Mouse (Mus musculus) hindbrain, embryonic 13.5 days (tissue): ENCODE measurements at regions not wholly inside any gene's neighbourhood (a gene's known extent, or its start where the extent isn't known, plus 50 kb on each side); places are given as distances from the start of the nearest gene placed in this dataset.
A peak's percentile ranks its signal among the peaks of the same experiment; 100 is the strongest.

Source experiments
- ATAC-seq: fragments of 200-750 bp; cut with Nextera tagmentation; 2 replicates; pipeline ENCODE4 v1.8.0; 2017; ENCODE audit warnings: moderate TSS enrichment; ENCODE audit not compliant: low FRiP score
- H3K27ac ChIP-seq: fragments of 300-500 bp; sonication (generic); 2 replicates; pipeline ENCODE4 v1.5.1; 2015; ENCODE audit warnings: inconsistent platforms, mild to moderate bottlenecking, moderate library complexity
- H3K27me3 ChIP-seq: fragments of 300-500 bp; sonication (generic); 2 replicates; pipeline ENCODE4 v1.6.1; 2015; ENCODE audit warnings: mild to moderate bottlenecking, inconsistent platforms
- H3K36me3 ChIP-seq: fragments of 300-500 bp; sonication (generic); 2 replicates; pipeline ENCODE4 v1.6.1; 2015; ENCODE audit warnings: mild to moderate bottlenecking, inconsistent platforms
- H3K4me1 ChIP-seq: fragments of 300-500 bp; sonication (generic); replicated peaks from 2 replicates; pipeline ENCODE4 v1.6.1; 2015; ENCODE audit warnings: inconsistent platforms
- H3K4me2 ChIP-seq: fragments of 300-500 bp; sonication (generic); 2 replicates; pipeline ENCODE4 v1.6.1; 2015; ENCODE audit warnings: inconsistent platforms, mild to moderate bottlenecking, moderate library complexity
- H3K4me3 ChIP-seq: fragments of 300-500 bp; sonication (generic); 2 replicates; pipeline ENCODE4 v1.5.1; 2015; ENCODE audit warnings: mild to moderate bottlenecking, inconsistent platforms
- H3K9ac ChIP-seq: fragments of 300-500 bp; sonication (generic); 2 replicates; pipeline ENCODE4 v1.6.1; 2015; ENCODE audit warnings: mild to moderate bottlenecking, inconsistent platforms
- H3K9me3 ChIP-seq: fragments of 300-500 bp; sonication (generic); 2 replicates; pipeline ENCODE4 v1.6.1; 2016; ENCODE audit warnings: inconsistent platforms
- WGBS: fragments of 180-500 bp; shearing (Covaris S2); methylation state at CpG from one replicate; pipeline ENCODE4 v1.1.7; 2015; 5-methylcytosine and 5-hydroxymethylcytosine counted together

- H3K9me3 ChIP-seq, result no peaks in the 10 kb centered on the region
Observed at GRCm38 (mm10) chr11:57958233-57958632, 50.6 kb upstream of the Larp1 start.

GRCm38 (mm10) chr11:57956909-57957308, 52.0 kb upstream of the Larp1 start:
- WGBS, result 88% methylated on average over 9 of the region's 9 CpGs
- H3K9me3 ChIP-seq, result no peaks in the 10 kb centered on the region
- ATAC-seq, result no peak

More at GRCm38 (mm10) chr11:57958233-57958632, 50.6 kb upstream of the Larp1 start:
- ATAC-seq, result no peak
- Histone ChIP-seq H3K4me1 (peaks cover 12% of the 10 kb centered on the region), H3K9ac (no peak overlapping the region), H3K27ac (no peak overlapping the region), H3K4me3 (no peak overlapping the region), H3K4me2 (no peak overlapping the region), H3K27me3 (no peaks in the 10 kb centered on the region), H3K36me3 (no peaks in the 10 kb centered on the region)
- 78% methylated on average over 7 of the region's 7 CpGs for WGBS

GRCm38 (mm10) chr11:57956076-57956475, 52.8 kb upstream of the Larp1 start:
- H3K27me3 ChIP-seq, result no peaks in the 10 kb centered on the region
- H3K27ac ChIP-seq, result no peak overlapping the region
- WGBS, result 88% methylated on average over 2 of the region's 2 CpGs
- H3K4me1 ChIP-seq, result no peaks in the 10 kb centered on the region
- no peak overlapping the region for H3K4me2 ChIP-seq
- no peaks in the 10 kb centered on the region for H3K36me3 ChIP-seq
- H3K9ac ChIP-seq, result no peak overlapping the region
- no peaks in the 10 kb centered on the region for H3K9me3 ChIP-seq
- ATAC-seq, result no peak
- H3K4me3 ChIP-seq, result no peak overlapping the region

More at GRCm38 (mm10) chr11:57956909-57957308, 52.0 kb upstream of the Larp1 start:
- H3K4me1 ChIP-seq, result peaks cover 3% of the 10 kb centered on the region; the same call in 1 of the 2 replicates
- no peak overlapping the region for H3K4me2 ChIP-seq
- no peak overlapping the region for H3K9ac ChIP-seq
- no peak overlapping the region for H3K4me3 ChIP-seq
- H3K27ac ChIP-seq, result no peak overlapping the region
- H3K27me3 ChIP-seq, result no peaks in the 10 kb centered on the region
- no peaks in the 10 kb centered on the region for H3K36me3 ChIP-seq

- Histone ChIP-seq H3K27me3 (no peaks in the 10 kb centered on the region), H3K9ac (no peak overlapping the region), H3K4me1 (no peaks in the 10 kb centered on the region), H3K9me3 (no peaks in the 10 kb centered on the region), H3K4me2 (no peak overlapping the region), H3K36me3 (no peaks in the 10 kb centered on the region), H3K4me3 (no peak overlapping the region), H3K27ac (no peak overlapping the region)
- 89% methylated on average over 7 of the region's 7 CpGs for WGBS
- ATAC-seq, result no peak
Observed at GRCm38 (mm10) chr11:57955476-57955875, 53.4 kb upstream of the Larp1 start.

GRCm38 (mm10) chr11:57954510-57955184, 54.2 kb upstream of the Larp1 start:
- Histone ChIP-seq H3K4me2 (no peak overlapping the region), H3K4me1 (no peaks in the 10 kb centered on the region), H3K4me3 (no peak overlapping the region), H3K9ac (no peak overlapping the region; the same call in 1 of the 2 replicates), H3K27ac (no peak overlapping the region), H3K9me3 (no peaks in the 10 kb centered on the region), H3K36me3 (no peaks in the 10 kb centered on the region), H3K27me3 (no peaks in the 10 kb centered on the region)
- ATAC-seq, result no peak
- WGBS, result 80% methylated on average over 10 of the region's 10 CpGs

GRCm38 (mm10) chr11:57953694-57954093, 55.2 kb upstream of the Larp1 start:
- Histone ChIP-seq H3K4me3 (no peak overlapping the region), H3K9ac (no peak overlapping the region), H3K9me3 (no peaks in the 10 kb centered on the region), H3K36me3 (no peaks in the 10 kb centered on the region), H3K27me3 (no peaks in the 10 kb centered on the region), H3K4me2 (no peak overlapping the region), H3K4me1 (no peaks in the 10 kb centered on the region), H3K27ac (no peak overlapping the region)
- ATAC-seq, result no peak
- WGBS, result 80% methylated on average over 7 of the region's 7 CpGs

GRCm38 (mm10) chr11:57952619-57953018, 56.2 kb upstream of the Larp1 start:
- Histone ChIP-seq H3K9ac (no peak overlapping the region), H3K4me1 (no peaks in the 10 kb centered on the region), H3K27me3 (no peaks in the 10 kb centered on the region), H3K4me2 (no peak overlapping the region), H3K36me3 (no peaks in the 10 kb centered on the region), H3K9me3 (no peaks in the 10 kb centered on the region), H3K4me3 (no peak overlapping the region), H3K27ac (no peak overlapping the region)
- WGBS, result 74% methylated on average over 3 of the region's 3 CpGs
- no peak for ATAC-seq

- 86% methylated on average over 20 of the region's 20 CpGs for WGBS
- no peak overlapping the region for H3K4me3 ChIP-seq
- no peaks in the 10 kb centered on the region for H3K27me3 ChIP-seq
- no peak overlapping the region for H3K27ac ChIP-seq
- H3K4me1 ChIP-seq, result no peaks in the 10 kb centered on the region
- H3K4me2 ChIP-seq, result no peak overlapping the region
- H3K36me3 ChIP-seq, result no peaks in the 10 kb centered on the region
- no peaks in the 10 kb centered on the region for H3K9me3 ChIP-seq
- H3K9ac ChIP-seq, result no peak overlapping the region
- no peak for ATAC-seq
Observed at GRCm38 (mm10) chr11:57951541-57952326, 57.1 kb upstream of the Larp1 start.

GRCm38 (mm10) chr11:57950989-57951388, 57.9 kb upstream of the Larp1 start:
- no peaks in the 10 kb centered on the region for H3K9me3 ChIP-seq
- no peak overlapping the region for H3K9ac ChIP-seq
- no peak overlapping the region for H3K4me2 ChIP-seq
- no peak overlapping the region for H3K27ac ChIP-seq
- no peak for ATAC-seq
- 2% methylated on average over 4 of the region's 4 CpGs for WGBS
- no peaks in the 10 kb centered on the region for H3K36me3 ChIP-seq
- no peak overlapping the region for H3K4me3 ChIP-seq
- no peaks in the 10 kb centered on the region for H3K4me1 ChIP-seq
- no peaks in the 10 kb centered on the region for H3K27me3 ChIP-seq

GRCm38 (mm10) chr11:57949067-57949466, 59.8 kb upstream of the Larp1 start:
- Histone ChIP-seq H3K27ac (no peak overlapping the region), H3K4me3 (no peak overlapping the region), H3K4me2 (no peak overlapping the region), H3K36me3 (no peaks in the 10 kb centered on the region), H3K9ac (no peak overlapping the region), H3K4me1 (no peaks in the 10 kb centered on the region), H3K9me3 (no peaks in the 10 kb centered on the region), H3K27me3 (no peaks in the 10 kb centered on the region)
- ATAC-seq, result no peak
- 76% methylated on average over 9 of the region's 9 CpGs for WGBS

GRCm38 (mm10) chr11:57947347-57947746, 61.5 kb upstream of the Larp1 start:
- WGBS, result 91% methylated on average over 4 of the region's 4 CpGs
- Histone ChIP-seq H3K9me3 (no peaks in the 10 kb centered on the region), H3K36me3 (no peaks in the 10 kb centered on the region), H3K4me1 (no peaks in the 10 kb centered on the region), H3K27ac (no peak overlapping the region), H3K4me2 (no peak overlapping the region), H3K4me3 (no peak overlapping the region), H3K27me3 (no peaks in the 10 kb centered on the region), H3K9ac (no peak overlapping the region)
- ATAC-seq, result no peak

- H3K27me3 ChIP-seq, result peaks cover 28% of the 10 kb centered on the region; the same call in 1 of the 2 replicates
- peak overlapping the region; percentile 11; the same call in 1 of the 2 replicates for H3K4me3 ChIP-seq
- H3K4me1 ChIP-seq, result peaks cover 9% of the 10 kb centered on the region
- H3K4me2 ChIP-seq, result peak overlapping the region; percentile 51
- H3K36me3 ChIP-seq, result no peaks in the 10 kb centered on the region
- peak overlapping the region; percentile 66 for H3K9ac ChIP-seq
- peak; percentile 43; the same call in 1 of the 2 replicates for ATAC-seq
- no peaks in the 10 kb centered on the region for H3K9me3 ChIP-seq
- WGBS, result 11% methylated on average over 13 of the region's 13 CpGs
- H3K27ac ChIP-seq, result no peak overlapping the region
Observed at GRCm38 (mm10) chr11:57934391-57934850, 74.4 kb upstream of the Larp1 start.
